8 mouse cellular contexts compared by ENCODE assay signal in genomic region chr1:135540270-135540669, GRCm38 (mm10).
DNase-seq lines count a peak whose midpoint lies in the region; ATAC-seq and TF ChIP-seq lines count a peak whose summit lies in the region.

No protein-coding gene starts in this region.

- peak; percentile 85 for TF ChIP-seq CTCF in bone marrow, adult 2 months (IDR thresholded peaks at IDR 0.05; ENCODE audit: control insufficient read depth, insufficient read depth, low read length)
- peak; percentile 78 for TF ChIP-seq CTCF in embryonic fibroblast, embryonic 13.5 days (IDR thresholded peaks at IDR 0.05; ENCODE audit: borderline replicate concordance, insufficient read depth, low read length)

- no peaks in the 10 kb centered on the region for H3K9me3 ChIP-seq in heart, embryonic 10.5 days
- no peaks in the 10 kb centered on the region for H3K9me3 ChIP-seq in limb, embryonic 13.5 days
- H3K9me3 ChIP-seq in midbrain, embryonic 16.5 days (replicated peaks; ENCODE audit: control insufficient read depth, low read length, poor library complexity, severe bottlenecking), result no peaks in the 10 kb centered on the region

- no peaks in the 10 kb centered on the region for H3K27me3 ChIP-seq in heart, embryonic 10.5 days (ENCODE audit: insufficient read depth, poor library complexity, severe bottlenecking)
- no peaks in the 10 kb centered on the region for H3K27me3 ChIP-seq in limb, embryonic 13.5 days
- no peaks in the 10 kb centered on the region for H3K27me3 ChIP-seq in midbrain, embryonic 16.5 days (ENCODE audit: control insufficient read depth, insufficient read depth, low read depth, low read length)

- H3K4me3 ChIP-seq in bone marrow, adult 2 months (replicated peaks; ENCODE audit: control insufficient read depth, low read depth, low read length), result no peak overlapping the region
- no peak overlapping the region for H3K4me3 ChIP-seq in embryonic fibroblast, embryonic 13.5 days (ENCODE audit: insufficient read depth, low read length)
- no peak overlapping the region for H3K4me3 ChIP-seq in heart, embryonic 10.5 days
- H3K4me3 ChIP-seq in limb, embryonic 13.5 days, result no peak overlapping the region
- H3K4me3 ChIP-seq in midbrain, embryonic 16.5 days (ENCODE audit: low read depth, low read length), result no peak overlapping the region

- DNase-seq in B cell, adult 2 months, result peak; percentile 80 to 83
- DNase-seq in heart, embryonic 10.5 days (ENCODE audit: low spot score), result peak; percentile 92
- DNase-seq in kidney, adult 9 months, result peak; percentile 85
- DNase-seq in spleen, postnatal 14 days (ENCODE audit: low spot score in 2 of 2), result peak; percentile 40 to 64

- no peaks in the 10 kb centered on the region for H3K4me1 ChIP-seq in bone marrow, adult 2 months (ENCODE audit: control insufficient read depth, insufficient read depth, low read length)
- H3K4me1 ChIP-seq in embryonic fibroblast, embryonic 13.5 days (ENCODE audit: control insufficient read depth, insufficient read depth, low read length), result peaks cover 8% of the 10 kb centered on the region
- peaks cover 62% of the 10 kb centered on the region for H3K4me1 ChIP-seq in heart, embryonic 10.5 days
- peaks cover 30% of the 10 kb centered on the region for H3K4me1 ChIP-seq in limb, embryonic 13.5 days
- peaks cover 6% of the 10 kb centered on the region for H3K4me1 ChIP-seq in midbrain, embryonic 16.5 days (ENCODE audit: control insufficient read depth, insufficient read depth, low read length)

- no peak overlapping the region for H3K4me2 ChIP-seq in limb, embryonic 13.5 days (replicated peaks)
- no peak overlapping the region for H3K4me2 ChIP-seq in midbrain, embryonic 16.5 days (ENCODE audit: low read length)

- no peak overlapping the region for H3K27ac ChIP-seq in bone marrow, adult 2 months (ENCODE audit: control insufficient read depth, insufficient read depth, low read depth, low read length, poor library complexity)
- no peak overlapping the region for H3K27ac ChIP-seq in embryonic fibroblast, embryonic 13.5 days (ENCODE audit: insufficient read depth, low read length)
- H3K27ac ChIP-seq in heart, embryonic 10.5 days, result peak overlapping the region; percentile 29; the same call in 1 of the 2 replicates
- H3K27ac ChIP-seq in limb, embryonic 13.5 days, result no peak overlapping the region
- no peak overlapping the region for H3K27ac ChIP-seq in midbrain, embryonic 16.5 days (ENCODE audit: low read length)

- 31% methylated on average over 4 of the region's 4 CpGs for WGBS in bone marrow, adult 2 months
- 28% methylated on average over 4 of the region's 4 CpGs for WGBS in heart, embryonic 10.5 days
- 24% methylated on average over 4 of the region's 4 CpGs for WGBS in limb, embryonic 13.5 days
- WGBS in midbrain, embryonic 16.5 days, result 25% methylated on average over 4 of the region's 4 CpGs

- 0 out of 2 replicates have a peak, but pooled peaks cover 7% of the 10 kb centered on the region for H3K36me3 ChIP-seq in heart, embryonic 10.5 days
- H3K36me3 ChIP-seq in limb, embryonic 13.5 days, result peaks cover 4% of the 10 kb centered on the region; the same call in 1 of the 2 replicates
- peaks cover 2% of the 10 kb centered on the region; the same call in 1 of the 2 replicates for H3K36me3 ChIP-seq in midbrain, embryonic 16.5 days (ENCODE audit: control insufficient read depth, insufficient read depth, low read length)

- no peak overlapping the region for H3K9ac ChIP-seq in limb, embryonic 13.5 days
- H3K9ac ChIP-seq in midbrain, embryonic 16.5 days (ENCODE audit: low read depth, low read length), result no peak overlapping the region

- no peak for TF ChIP-seq POLR2A in bone marrow, adult 2 months (IDR thresholded peaks at IDR 0.05; ENCODE audit: borderline replicate concordance, control insufficient read depth, low read depth, low read length)
- TF ChIP-seq POLR2A in embryonic fibroblast, embryonic 13.5 days (IDR thresholded peaks at IDR 0.05; ENCODE audit: low read depth, low read length), result 0 out of 2 replicates have a peak, but pooled peaks have one; percentile 15

- ATAC-seq in limb, embryonic 13.5 days (ENCODE audit: low FRiP score, low read depth), result peak; percentile 60
- ATAC-seq in midbrain, embryonic 16.5 days, result peak; percentile 69
